Comparison of ENCODE assay signal across 10 mouse cellular contexts in genomic region chr16:76678885-76679284, GRCm38 (mm10).
"Had no signal": no experiment of that assay in that cellular context is flagged by ENCODE, and none has a peak within 500 bp of the region (broad histone marks: within the 10 kb centered on the region; RNA-seq: fewer than 3 reads in every experiment).

No protein-coding gene starts in this region.

- H3K27me3 ChIP-seq: kidney, embryonic 15.5 days; limb, embryonic 15.5 days; liver, embryonic 13.5 days; midbrain, embryonic 15.5 days had no signal

- H3K9me3 ChIP-seq: kidney, embryonic 15.5 days; limb, embryonic 15.5 days; liver, embryonic 13.5 days; midbrain, embryonic 15.5 days had no signal

- DNase-seq: kidney, adult 2 months; kidney, postnatal 14 days; liver, embryonic 13.5 days; liver, postnatal 0 days; right cerebral cortex, postnatal 14 days; thymus, postnatal 25 days had no signal

- H3K27ac ChIP-seq: kidney, embryonic 15.5 days; left cerebral cortex, adult 2 months; liver, embryonic 13.5 days; midbrain, embryonic 15.5 days had no signal

- H3K36me3 ChIP-seq: kidney, embryonic 15.5 days; limb, embryonic 15.5 days; liver, embryonic 13.5 days; midbrain, embryonic 15.5 days had no signal

- H3K4me1 ChIP-seq: liver, embryonic 13.5 days; midbrain, embryonic 15.5 days had no signal

- ATAC-seq: liver, postnatal 0 days; midbrain, embryonic 15.5 days had no signal

- H3K4me3 ChIP-seq: kidney, embryonic 15.5 days; limb, embryonic 15.5 days; liver, embryonic 13.5 days; midbrain, embryonic 15.5 days had no signal
